Mouse (Mus musculus) heart, embryonic 14.5 days (tissue): ENCODE measurements around the gene Trpc4ap. TPM values are rescaled to one million over a fixed set of nuclear protein-coding genes. Genes with fewer than 3 reads are reported as not detected.

Experiments used
- ATAC-seq: fragments of 200-750 bp; cut with Nextera tagmentation; 2 replicates; pipeline ENCODE4 v1.8.0; 2017; ENCODE audit warnings: low read depth, moderate TSS enrichment; ENCODE audit not compliant: insufficient number of reproducible peaks, insufficient read depth, low FRiP score
- H3K27ac ChIP-seq, 2 experiments: fragments of 200-500 bp in 1 of 2; fragments of 300-500 bp in 1 of 2; sonication (generic) in 1 of 2; replicated peaks in 1 of 2; 2 replicates each; pipeline ENCODE4 v1.5.1; 2012 to 2014; ENCODE audit warnings: low read depth in 2 of 2, low read length in 2 of 2, control low read depth in 1 of 2, mild to moderate bottlenecking in 1 of 2, mixed read lengths in 1 of 2; ENCODE audit not compliant: control insufficient read depth in 1 of 2, insufficient read depth in 1 of 2
- H3K27me3 ChIP-seq: fragments of 300-500 bp; sonication (generic); 2 replicates; pipeline ENCODE4 v1.6.1; 2014; ENCODE audit warnings: mild to moderate bottlenecking, low read length, control low read depth; ENCODE audit not compliant: control insufficient read depth, insufficient read depth
- H3K36me3 ChIP-seq: fragments of 300-500 bp; sonication (generic); 2 replicates; pipeline ENCODE4 v1.6.1; 2014; ENCODE audit warnings: mild to moderate bottlenecking, control low read depth, low read length, mixed read lengths; ENCODE audit not compliant: control insufficient read depth, insufficient read depth
- H3K4me1 ChIP-seq, 2 experiments: fragments of 200-500 bp in 1 of 2; fragments of 300-500 bp in 1 of 2; sonication (generic) in 1 of 2; 2 replicates each; pipeline ENCODE4 v1.6.1; 2012 to 2014; ENCODE audit warnings: low read length in 2 of 2, control low read depth in 1 of 2, mixed read lengths in 1 of 2; ENCODE audit not compliant: control insufficient read depth in 2 of 2, insufficient read depth in 2 of 2
- H3K4me2 ChIP-seq: fragments of 300-500 bp; sonication (generic); 2 replicates; pipeline ENCODE4 v1.6.1; 2014; ENCODE audit warnings: mild to moderate bottlenecking, low read length
- H3K4me3 ChIP-seq, 2 experiments: fragments of 200-500 bp in 1 of 2; fragments of 300-500 bp in 1 of 2; sonication (generic) in 1 of 2; 2 replicates each; pipeline ENCODE4 v1.5.1; 2012 to 2014; ENCODE audit warnings: low read length in 2 of 2, mild to moderate bottlenecking in 2 of 2, control low read depth in 1 of 2, low read depth in 1 of 2, moderate library complexity in 1 of 2; ENCODE audit not compliant: control insufficient read depth in 1 of 2, insufficient read depth in 1 of 2
- H3K9ac ChIP-seq: fragments of 300-500 bp; sonication (generic); 2 replicates; pipeline ENCODE4 v1.6.1; 2014; ENCODE audit warnings: mild to moderate bottlenecking, low read length
- H3K9me3 ChIP-seq: fragments of 300-500 bp; sonication (generic); 2 replicates; pipeline ENCODE4 v1.6.1; 2016; ENCODE audit warnings: low read length, control low read depth; ENCODE audit not compliant: control insufficient read depth
- WGBS: fragments of 180-500 bp; shearing (Covaris S2); extraction: QIAGEN DNeasy Blood & Tissue Kit; methylation state at CpG from one replicate; pipeline ENCODE4 v1.1.7; 2014; 5-methylcytosine and 5-hydroxymethylcytosine counted together
- polyA plus RNA-seq: library from polyadenylated mRNA; unstranded; fragments of >200 nt; fragmentation: Nextera tagmentation; extraction: Ambion mirVana; gene quantifications from 2 replicates; pipeline ENCODE4 v1.2.1, GENCODE M21; 2014

Gene Trpc4ap
- polyA plus RNA-seq, 1 experiment from 2014 or later: 108 TPM

DNA sequence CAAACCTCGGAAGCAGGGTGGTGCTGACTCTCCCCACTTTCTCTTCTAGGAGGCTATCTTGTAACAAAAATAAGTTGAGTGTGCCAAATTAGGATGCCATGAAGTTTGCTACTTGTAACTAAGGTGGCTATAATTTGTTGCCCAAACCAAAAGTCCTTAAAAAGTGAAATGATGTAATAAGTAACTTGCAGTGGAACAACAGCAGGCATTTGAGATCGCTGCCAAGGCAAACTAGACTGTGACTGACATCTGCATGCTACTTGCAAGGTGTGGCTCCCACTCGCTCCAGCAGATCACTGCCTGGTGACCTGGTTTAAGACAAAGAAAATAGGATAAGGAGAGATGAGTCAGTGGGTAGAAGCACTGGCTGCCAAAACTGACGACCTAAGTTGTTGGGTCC is 952 bp upstream of the Trpc4ap start:
- H3K4me2 ChIP-seq: no peak overlapping the region
- H3K27me3 ChIP-seq: no peaks in the 10 kb centered on the region
- H3K9me3 ChIP-seq: no peaks in the 10 kb centered on the region
- H3K36me3 ChIP-seq: no peaks in the 10 kb centered on the region; the same call in 1 of the 2 replicates
- H3K4me1 ChIP-seq: peaks cover 0 to 12% of the 10 kb centered on the region in 2 experiments; a peak in 2 of 4 replicates
- ATAC-seq: no peak
- H3K4me3 ChIP-seq: no peak overlapping the region
- no peak overlapping the region for H3K27ac ChIP-seq
- 60% methylated on average over 4 of the region's 4 CpGs for WGBS
- H3K9ac ChIP-seq: no peak overlapping the region

DNA sequence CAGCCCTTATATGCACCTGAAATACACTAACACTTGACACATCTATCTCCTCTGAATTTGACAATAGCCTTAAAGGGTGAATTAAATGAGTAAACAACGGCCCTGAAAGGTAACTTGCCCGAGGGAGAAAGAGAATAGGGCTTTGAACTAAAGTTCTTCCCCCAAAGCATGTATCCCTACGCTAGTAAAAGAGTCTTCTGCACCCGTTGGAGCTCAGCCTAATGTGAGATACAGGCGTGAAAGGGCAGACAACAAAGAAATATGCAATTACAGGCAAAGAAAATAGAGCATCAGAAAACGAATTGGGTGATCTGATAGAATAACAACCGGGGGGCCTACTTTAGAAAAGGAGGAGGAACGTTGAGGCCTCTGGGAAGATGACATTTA is 855 bp downstream of the Trpc4ap start:
- Histone ChIP-seq H3K9me3 (no peaks in the 10 kb centered on the region), H3K4me1 (peaks cover 0 to 12% of the 10 kb centered on the region in 2 experiments; a peak in 2 of 4 replicates), H3K4me2 (peak overlapping the region; percentile 87), H3K36me3 (peaks cover 8% of the 10 kb centered on the region; the same call in 1 of the 2 replicates), H3K4me3 (peak overlapping the region; percentile 89 to 96), H3K27ac (peak overlapping the region; percentile 74 to 90; a peak in 3 of 4 replicates), H3K27me3 (no peaks in the 10 kb centered on the region), H3K9ac (peak overlapping the region; percentile 91)
- 6% methylated on average over 8 of the region's 8 CpGs for WGBS
- no peak for ATAC-seq

DNA sequence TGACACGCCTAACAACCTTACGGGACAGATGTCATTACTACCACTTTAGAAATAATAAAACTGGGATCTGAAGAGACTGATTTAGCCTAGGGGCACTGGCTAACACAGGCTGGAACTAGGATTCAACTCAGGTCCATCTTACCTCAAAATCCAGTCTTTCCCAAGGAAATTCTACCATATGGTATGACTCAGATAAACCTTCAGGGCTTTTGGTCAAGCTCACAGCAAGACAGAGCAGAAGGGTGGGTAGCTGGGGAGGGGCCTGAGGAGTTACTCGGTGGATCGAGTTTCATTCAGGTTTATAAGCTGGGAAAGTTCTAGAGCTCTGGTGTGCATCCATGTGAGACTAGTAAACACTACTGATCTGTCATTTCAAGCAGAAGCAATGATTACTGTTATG is 3.0 kb downstream of the Trpc4ap start:
- Histone ChIP-seq H3K4me3 (no peak overlapping the region), H3K36me3 (peaks cover 15% of the 10 kb centered on the region), H3K9ac (no peak overlapping the region), H3K27ac (no peak overlapping the region), H3K4me2 (no peak overlapping the region), H3K27me3 (no peaks in the 10 kb centered on the region), H3K4me1 (peaks cover 0 to 12% of the 10 kb centered on the region in 2 experiments; a peak in 2 of 4 replicates), H3K9me3 (no peaks in the 10 kb centered on the region)
- no peak for ATAC-seq
- 81% methylated on average over 4 of the region's 4 CpGs for WGBS

DNA sequence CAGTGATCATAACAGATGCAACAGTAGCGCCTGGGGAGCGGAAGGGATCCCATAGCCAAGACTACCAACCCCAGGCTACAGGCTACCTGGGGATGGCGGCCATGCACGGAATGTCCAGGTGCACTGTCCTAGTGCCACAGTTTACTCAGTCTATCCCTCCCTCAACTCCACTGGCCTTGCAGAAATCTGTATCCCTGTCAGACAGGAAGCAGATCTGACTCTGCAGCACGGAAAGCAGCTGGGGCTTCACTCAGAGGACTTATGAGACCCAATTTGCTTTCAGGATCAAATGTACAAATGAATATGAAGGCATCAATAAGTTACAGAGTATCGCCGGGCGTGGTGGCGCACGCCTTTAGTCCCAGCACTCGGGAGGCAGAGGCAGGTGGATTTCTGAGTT is 4.4 kb downstream of the Trpc4ap start:
- peaks cover 15% of the 10 kb centered on the region for H3K36me3 ChIP-seq
- H3K27ac ChIP-seq: no peak overlapping the region
- H3K9ac ChIP-seq: no peak overlapping the region
- no peak for ATAC-seq
- peaks cover 0 to 12% of the 10 kb centered on the region in 2 experiments; a peak in 2 of 4 replicates for H3K4me1 ChIP-seq
- 95% methylated on average over 11 of the region's 11 CpGs for WGBS
- H3K4me3 ChIP-seq: no peak overlapping the region
- no peaks in the 10 kb centered on the region for H3K9me3 ChIP-seq
- no peaks in the 10 kb centered on the region for H3K27me3 ChIP-seq
- no peak overlapping the region for H3K4me2 ChIP-seq

DNA sequence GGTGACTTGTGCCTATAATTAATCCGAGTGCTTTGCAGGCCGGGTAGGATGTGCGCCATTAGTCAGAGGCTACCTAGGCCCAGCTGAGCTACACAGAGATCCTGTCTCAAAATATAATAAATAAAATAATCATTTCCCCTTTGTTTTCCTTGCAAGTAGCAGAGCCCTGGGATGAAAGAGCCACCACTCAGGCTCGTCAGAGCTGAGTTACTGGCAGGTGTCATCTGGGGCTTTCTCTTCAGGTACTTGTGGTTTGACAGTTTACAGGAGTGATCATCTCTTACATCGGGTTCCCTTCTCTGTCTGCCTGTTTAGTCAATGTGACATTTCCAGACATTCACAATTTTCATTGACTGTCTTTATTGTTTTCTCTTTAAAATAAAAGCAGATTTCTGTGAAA is 5.6 kb downstream of the Trpc4ap start:
- Histone ChIP-seq H3K27me3 (no peaks in the 10 kb centered on the region), H3K9me3 (no peaks in the 10 kb centered on the region), H3K4me3 (no peak overlapping the region), H3K9ac (no peak overlapping the region), H3K27ac (no peak overlapping the region), H3K4me1 (peaks cover 0 to 12% of the 10 kb centered on the region in 2 experiments; a peak in 2 of 4 replicates), H3K36me3 (peaks cover 15% of the 10 kb centered on the region), H3K4me2 (no peak overlapping the region)
- ATAC-seq: no peak
- 71% methylated on average over 5 of the region's 5 CpGs for WGBS

DNA sequence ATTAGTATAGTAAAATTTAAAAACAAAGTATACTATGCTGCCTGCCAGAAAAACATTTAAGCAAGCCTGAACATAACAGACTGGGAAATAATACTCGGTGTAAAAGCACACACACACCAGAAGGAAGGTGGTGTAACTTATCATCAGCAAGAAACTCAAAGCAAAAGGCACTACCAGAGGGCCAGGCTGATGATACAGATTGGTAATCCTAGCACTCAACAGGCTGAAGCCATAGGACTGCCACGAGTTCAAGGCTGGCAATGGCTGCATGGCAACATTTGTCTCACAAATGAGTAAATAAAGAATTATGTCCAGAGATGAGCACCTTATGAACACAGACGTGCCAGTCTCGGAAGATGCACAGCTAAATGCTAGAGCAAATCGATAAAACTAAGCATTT is 8.4 kb downstream of the Trpc4ap start:
- Histone ChIP-seq H3K4me1 (no peaks in the 10 kb centered on the region; a peak in 1 of 4 replicates), H3K27ac (no peak overlapping the region), H3K27me3 (no peaks in the 10 kb centered on the region), H3K4me2 (no peak overlapping the region), H3K9me3 (no peaks in the 10 kb centered on the region), H3K4me3 (no peak overlapping the region), H3K36me3 (peaks cover 15% of the 10 kb centered on the region), H3K9ac (no peak overlapping the region)
- 92% methylated on average over 5 of the region's 5 CpGs for WGBS
- ATAC-seq: no peak

DNA sequence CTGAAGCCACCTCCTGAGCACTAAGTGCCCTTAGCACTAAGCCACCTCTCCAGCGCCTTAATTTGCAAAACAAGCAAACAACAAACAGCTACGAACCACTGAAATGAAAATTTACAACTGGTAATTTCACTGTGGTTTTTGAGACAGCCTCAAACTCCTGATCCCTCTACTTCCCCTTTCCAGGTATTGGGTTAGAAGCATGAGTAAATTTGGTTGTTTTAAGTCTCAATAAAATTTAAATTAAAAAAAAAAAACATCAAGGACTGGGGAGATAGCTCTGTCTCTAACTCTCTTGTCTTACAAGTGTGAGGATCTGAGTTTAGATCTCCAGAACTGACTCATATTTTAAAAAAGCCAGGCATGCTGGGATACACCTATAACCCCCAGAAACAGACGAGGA is 9.0 kb downstream of the Trpc4ap start:
- Histone ChIP-seq H3K36me3 (peaks cover 15% of the 10 kb centered on the region), H3K4me1 (no peaks in the 10 kb centered on the region; a peak in 1 of 4 replicates), H3K9ac (no peak overlapping the region), H3K9me3 (no peaks in the 10 kb centered on the region), H3K4me3 (no peak overlapping the region), H3K27ac (no peak overlapping the region), H3K4me2 (no peak overlapping the region), H3K27me3 (no peaks in the 10 kb centered on the region)
- ATAC-seq: no peak
- WGBS: 70% methylated on average over 3 of the region's 3 CpGs

DNA sequence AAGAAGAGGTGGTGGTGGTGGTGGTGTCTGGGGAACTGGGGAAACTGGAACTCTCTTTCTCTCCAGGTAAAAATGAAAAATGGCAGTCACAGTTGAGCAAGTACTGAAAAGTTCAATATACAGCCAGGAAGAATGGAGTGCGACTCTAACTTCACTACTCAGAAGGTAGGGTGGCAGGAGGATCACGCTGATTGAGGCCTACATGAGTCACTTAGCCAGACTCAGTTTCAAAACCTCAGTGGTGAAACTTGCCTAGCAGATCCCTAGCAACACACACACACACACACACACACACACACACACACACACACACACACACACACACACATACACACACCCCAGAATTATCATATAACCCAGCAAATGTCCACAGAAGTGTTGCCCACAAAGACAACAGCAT is 10.3 kb downstream of the Trpc4ap start:
- Histone ChIP-seq H3K36me3 (peaks cover 7% of the 10 kb centered on the region), H3K4me2 (no peak overlapping the region), H3K9ac (no peak overlapping the region), H3K4me3 (no peak overlapping the region), H3K9me3 (no peaks in the 10 kb centered on the region), H3K4me1 (no peaks in the 10 kb centered on the region; a peak in 1 of 4 replicates), H3K27me3 (no peaks in the 10 kb centered on the region), H3K27ac (no peak overlapping the region)
- WGBS: 88% methylated on average over 2 of the region's 2 CpGs
- no peak for ATAC-seq
